Mouse (Mus musculus) bone marrow, adult 2 months (tissue): ENCODE measurements around the gene Scgb1a1.

Experiments
- CTCF ChIP-seq: fragments of 200-500 bp; IDR thresholded peaks from 2 replicates; pipeline ENCODE4 v1.5.1; 2011; ENCODE audit warnings: low read length, control low read depth; ENCODE audit not compliant: control insufficient read depth, insufficient read depth
- POLR2A ChIP-seq: fragments of 200-500 bp; IDR thresholded peaks from 2 replicates; pipeline ENCODE4 v1.6.1; 2011; ENCODE audit warnings: low read depth, mild to moderate bottlenecking, control low read depth, low read length, borderline replicate concordance; ENCODE audit not compliant: control insufficient read depth

DNA sequence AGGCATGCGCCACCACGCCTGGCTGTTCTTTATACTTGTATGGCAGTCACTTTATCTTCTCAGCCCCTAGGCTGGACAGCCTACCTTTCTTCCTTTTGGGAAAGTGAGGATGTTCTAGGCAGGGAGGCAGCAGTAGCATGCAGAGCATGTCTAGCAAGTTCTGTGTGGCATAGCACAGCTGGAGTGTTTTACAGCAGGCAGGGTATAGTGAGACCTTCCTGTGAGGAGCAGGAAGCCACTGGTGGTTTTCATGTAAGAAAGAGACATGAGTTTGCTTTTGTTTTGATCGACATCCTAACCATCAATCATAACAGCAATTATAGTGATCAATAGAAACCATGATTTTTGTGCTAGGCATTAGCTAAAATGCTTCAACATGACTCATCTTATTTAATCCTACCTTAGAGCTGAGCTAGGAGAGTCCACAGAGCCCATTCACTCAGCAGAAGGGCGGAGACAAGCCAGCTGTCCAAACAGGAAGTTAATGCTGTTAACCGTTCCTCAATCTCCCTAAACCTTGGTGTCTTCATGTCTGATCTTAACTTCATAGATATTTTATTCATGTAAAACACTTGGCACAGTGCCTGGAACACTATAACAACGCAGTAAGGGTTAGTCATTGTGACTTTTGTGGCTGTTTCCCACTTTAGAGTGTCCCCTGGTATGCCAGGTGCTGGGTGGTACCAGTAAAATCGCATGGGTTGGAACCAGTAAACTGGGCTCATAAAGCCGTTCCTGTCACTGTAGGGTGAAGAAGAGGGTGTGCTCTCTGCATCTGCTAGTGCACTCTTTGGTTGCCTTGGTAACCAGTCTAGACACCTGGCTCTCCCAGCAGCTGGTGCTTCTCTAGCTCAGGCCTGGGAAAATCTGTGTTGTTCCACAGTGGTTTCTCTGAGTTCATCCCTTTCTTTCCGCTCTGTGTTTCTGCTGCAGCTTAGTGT is 21.9 kb downstream of the Scgb1a1 start:
- no peak for TF ChIP-seq POLR2A
- TF ChIP-seq CTCF: no peak
